Mouse (Mus musculus): ENCODE results near the gene Tmem255b.

Tmem255b gene

GRCm38 (mm10) chr8:13492198-13492995, 57.4 kb downstream of the Tmem255b start:
- no peak for DNase-seq

GRCm38 (mm10) chr8:13493011-13493410, 58.0 kb downstream of the Tmem255b start:
- no peak for DNase-seq

- DNase-seq, result peak; percentile 30 to 41
Observed at GRCm38 (mm10) chr8:13493858-13494631, 59.1 kb downstream of the Tmem255b start, which contains the start of gene Gas6. Gas6 (minus strand) TSS chr8:13494490.

- DNase-seq, result no peak
Observed at GRCm38 (mm10) chr8:13501221-13501620, 66.2 kb downstream of the Tmem255b start.

- DNase-seq, result no peak
Observed at GRCm38 (mm10) chr8:13503936-13504606, 69.1 kb downstream of the Tmem255b start.

- DNase-seq, result no peak
Observed at GRCm38 (mm10) chr8:13504894-13505674, 70.1 kb downstream of the Tmem255b start.

- DNase-seq, result no peak
Observed at GRCm38 (mm10) chr8:13506849-13507248, 71.9 kb downstream of the Tmem255b start.

- no peak for DNase-seq
Observed at GRCm38 (mm10) chr8:13507284-13507937, 72.4 kb downstream of the Tmem255b start.

- DNase-seq, result no peak
Observed at GRCm38 (mm10) chr8:13512016-13512415, 77.0 kb downstream of the Tmem255b start.

- no peak for DNase-seq
Observed at GRCm38 (mm10) chr8:13512677-13513076, 77.7 kb downstream of the Tmem255b start.

- DNase-seq, result no peak
Observed at GRCm38 (mm10) chr8:13513556-13514370, 78.8 kb downstream of the Tmem255b start.

- DNase-seq, result no peak
Observed at GRCm38 (mm10) chr8:13516011-13516442, 81.0 kb downstream of the Tmem255b start.

- no peak for DNase-seq
Observed at GRCm38 (mm10) chr8:13516728-13517127, 81.7 kb downstream of the Tmem255b start.

GRCm38 (mm10) chr8:13517284-13517781, 82.3 kb downstream of the Tmem255b start:
- DNase-seq, result no peak
